In genomic region chr17:30576946-30577345, GRCm38 (mm10) we compare ENCODE assay signal across 7 mouse cellular contexts. TPM values are rescaled to one million over a fixed set of nuclear protein-coding genes. Genes with fewer than 3 reads are reported as not detected.
A peak's percentile ranks its signal among the peaks of the same experiment; 100 is the strongest.
DNase-seq lines count a peak whose midpoint lies in the region; ATAC-seq and TF ChIP-seq lines count a peak whose summit lies in the region.

No protein-coding gene starts in this region.

- H3K9me3 ChIP-seq in embryonic facial prominence, embryonic 13.5 days: no peaks in the 10 kb centered on the region
- H3K9me3 ChIP-seq in intestine, embryonic 14.5 days (ENCODE audit: control insufficient read depth, low read length): no peaks in the 10 kb centered on the region
- no peaks in the 10 kb centered on the region for H3K9me3 ChIP-seq in neural tube, embryonic 14.5 days (ENCODE audit: control insufficient read depth, low read length)

- H3K4me2 ChIP-seq in embryonic facial prominence, embryonic 13.5 days: peak overlapping the region; percentile 76
- H3K4me2 ChIP-seq in intestine, embryonic 14.5 days (ENCODE audit: low read length): peak overlapping the region; percentile 84
- H3K4me2 ChIP-seq in neural tube, embryonic 14.5 days (ENCODE audit: low read depth, low read length): peak overlapping the region; percentile 84

- H3K4me1 ChIP-seq in lung, adult 2 months (ENCODE audit: control insufficient read depth, insufficient read depth, low read length): peaks cover 13% of the 10 kb centered on the region
- peaks cover 24% of the 10 kb centered on the region for H3K4me1 ChIP-seq in embryonic facial prominence, embryonic 13.5 days
- peaks cover 21% of the 10 kb centered on the region for H3K4me1 ChIP-seq in intestine, embryonic 14.5 days (replicated peaks; ENCODE audit: control insufficient read depth, insufficient read depth, low read length)
- H3K4me1 ChIP-seq in neural tube, embryonic 14.5 days (ENCODE audit: control insufficient read depth, insufficient read depth, low read length): peaks cover 14% of the 10 kb centered on the region

- no peak for TF ChIP-seq POLR2A in lung, adult 2 months (IDR thresholded peaks at IDR 0.05; ENCODE audit: borderline replicate concordance, extremely low read depth, low read depth, low read length)

- ATAC-seq in embryonic facial prominence, embryonic 13.5 days (ENCODE audit: insufficient number of reproducible peaks, insufficient read depth, low FRiP score, low TSS enrichment, low read depth): no peak
- ATAC-seq in intestine, embryonic 14.5 days (replicated peaks; ENCODE audit: low FRiP score, low TSS enrichment, low read depth): no peak
- no peak for ATAC-seq in neural tube, embryonic 14.5 days (ENCODE audit: low read depth)

- WGBS in lung, adult 2 months: 45% methylated on average over 12 of the region's 12 CpGs
- WGBS in embryonic facial prominence, embryonic 13.5 days: 65% methylated on average over 12 of the region's 12 CpGs
- WGBS in intestine, embryonic 14.5 days: 53% methylated on average over 12 of the region's 12 CpGs
- WGBS in neural tube, embryonic 14.5 days: 62% methylated on average over 12 of the region's 12 CpGs

- peak overlapping the region; percentile 74; the same call in 1 of the 2 replicates for H3K27ac ChIP-seq in embryonic facial prominence, embryonic 13.5 days
- H3K27ac ChIP-seq in intestine, embryonic 14.5 days (ENCODE audit: low read depth): peak overlapping the region; percentile 88; the same call in 1 of the 2 replicates
- peak overlapping the region; percentile 96 for H3K27ac ChIP-seq in neural tube, embryonic 14.5 days (ENCODE audit: low read depth, low read length)

- peak overlapping the region; percentile 74 for H3K9ac ChIP-seq in embryonic facial prominence, embryonic 13.5 days
- H3K9ac ChIP-seq in intestine, embryonic 14.5 days (ENCODE audit: low read length): peak overlapping the region; percentile 66
- H3K9ac ChIP-seq in neural tube, embryonic 14.5 days (replicated peaks; ENCODE audit: low read depth, low read length): peak overlapping the region; percentile 88

- no peaks in the 10 kb centered on the region for H3K36me3 ChIP-seq in embryonic facial prominence, embryonic 13.5 days
- no peaks in the 10 kb centered on the region for H3K36me3 ChIP-seq in intestine, embryonic 14.5 days (ENCODE audit: control insufficient read depth, insufficient read depth, low read length)
- no peaks in the 10 kb centered on the region for H3K36me3 ChIP-seq in neural tube, embryonic 14.5 days (ENCODE audit: control insufficient read depth, insufficient read depth, low read length)

- DNase-seq in lung, adult 2 months: no peak
- DNase-seq in lung, postnatal 14 days: no peak
- DNase-seq in intestine, embryonic 14.5 days (ENCODE audit: low spot score): no peak
- no peak for DNase-seq in retina, postnatal 1 day
- no peak for DNase-seq in right cerebral cortex, postnatal 14 days

- peak overlapping the region; percentile 93 for H3K4me3 ChIP-seq in lung, adult 2 months (replicated peaks; ENCODE audit: extremely low read depth, low read depth, low read length)
- peak overlapping the region; percentile 59 for H3K4me3 ChIP-seq in embryonic facial prominence, embryonic 13.5 days
- peak overlapping the region; percentile 68 for H3K4me3 ChIP-seq in intestine, embryonic 14.5 days (ENCODE audit: low read depth, low read length)
- H3K4me3 ChIP-seq in neural tube, embryonic 14.5 days (ENCODE audit: low read depth, low read length): peak overlapping the region; percentile 74

- TF ChIP-seq CTCF in lung, adult 2 months (IDR thresholded peaks at IDR 0.05; ENCODE audit: insufficient read depth, low read length): no peak

- H3K27me3 ChIP-seq in embryonic facial prominence, embryonic 13.5 days: no peaks in the 10 kb centered on the region
- H3K27me3 ChIP-seq in intestine, embryonic 14.5 days (replicated peaks; ENCODE audit: control insufficient read depth, insufficient read depth, low read length): no peaks in the 10 kb centered on the region
- no peaks in the 10 kb centered on the region for H3K27me3 ChIP-seq in neural tube, embryonic 14.5 days (ENCODE audit: control insufficient read depth, insufficient read depth, low read length)

RNA-seq across cellular contexts. Expression of gene Btbd9, which starts 0.7 kb away (rescaled TPM):
- polyA plus RNA-seq in lung, adult 2 months (2012; rRNA removed): 18.9 and 24.2 TPM in 2 replicates
- polyA plus RNA-seq in embryonic facial prominence, embryonic 13.5 days (2015; fragmentation: Nextera tagmentation; extraction: Ambion mirVana): 68.9 and 79.2 TPM in 2 replicates
- 49.8 and 53.7 TPM in 2 replicates for polyA plus RNA-seq in intestine, embryonic 14.5 days (2014; fragmentation: Nextera tagmentation; extraction: Ambion mirVana)
- 127 and 130 TPM in 2 replicates for polyA plus RNA-seq in neural tube, embryonic 14.5 days (2014; fragmentation: Nextera tagmentation; extraction: Ambion mirVana)

RNA-seq across cellular contexts. Expression of gene Dnah8, which starts 47.2 kb away (rescaled TPM):
- polyA plus RNA-seq in lung, adult 2 months (2012; rRNA removed): 10.8 and 12.0 TPM in 2 replicates
- 2.5 TPM in 2 replicates for polyA plus RNA-seq in embryonic facial prominence, embryonic 13.5 days (2015; fragmentation: Nextera tagmentation; extraction: Ambion mirVana)
- polyA plus RNA-seq in intestine, embryonic 14.5 days (2014; fragmentation: Nextera tagmentation; extraction: Ambion mirVana): 0.58 and 1.5 TPM in 2 replicates
- 3.9 and 5.5 TPM in 2 replicates for polyA plus RNA-seq in neural tube, embryonic 14.5 days (2014; fragmentation: Nextera tagmentation; extraction: Ambion mirVana)

RNA-seq across cellular contexts. Expression of gene Glo1, which starts 49.7 kb away (rescaled TPM):
- polyA plus RNA-seq in lung, adult 2 months (2012; rRNA removed): 24.0 and 38.3 TPM in 2 replicates
- polyA plus RNA-seq in embryonic facial prominence, embryonic 13.5 days (2015; fragmentation: Nextera tagmentation; extraction: Ambion mirVana): 193 and 217 TPM in 2 replicates
- 223 and 233 TPM in 2 replicates for polyA plus RNA-seq in intestine, embryonic 14.5 days (2014; fragmentation: Nextera tagmentation; extraction: Ambion mirVana)
- polyA plus RNA-seq in neural tube, embryonic 14.5 days (2014; fragmentation: Nextera tagmentation; extraction: Ambion mirVana): 159 and 179 TPM in 2 replicates
